Mouse (Mus musculus) retina, postnatal 1 day (tissue): ENCODE data around the gene Prm3.

ENCODE experiments used
- DNase-seq: peaks from one replicate; pipeline ENCODE4 v3.0.0-alpha.2; 2012

The Prm3 gene

DNA sequence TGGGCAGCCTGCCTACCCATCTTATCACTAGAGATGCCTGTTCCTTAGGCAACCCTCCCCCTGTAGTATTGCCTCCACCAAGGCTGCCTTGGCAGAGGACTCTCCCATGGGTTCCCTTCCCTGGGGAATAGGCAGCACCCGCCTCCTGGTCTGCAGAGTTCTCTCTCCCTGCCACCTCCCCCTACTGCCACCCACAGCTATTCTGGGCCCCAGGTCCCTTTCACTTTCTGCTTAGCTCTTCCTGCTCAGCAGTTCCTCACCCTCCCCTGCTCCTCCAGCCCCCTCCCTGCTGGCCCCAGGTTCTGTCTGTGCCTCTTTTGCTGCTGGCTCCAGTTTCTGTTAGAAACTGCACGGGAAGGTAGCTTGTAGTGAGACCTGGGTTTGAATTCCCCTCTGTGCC lies 21.1 kb downstream of the Prm3 start:
- no peak for DNase-seq

DNA sequence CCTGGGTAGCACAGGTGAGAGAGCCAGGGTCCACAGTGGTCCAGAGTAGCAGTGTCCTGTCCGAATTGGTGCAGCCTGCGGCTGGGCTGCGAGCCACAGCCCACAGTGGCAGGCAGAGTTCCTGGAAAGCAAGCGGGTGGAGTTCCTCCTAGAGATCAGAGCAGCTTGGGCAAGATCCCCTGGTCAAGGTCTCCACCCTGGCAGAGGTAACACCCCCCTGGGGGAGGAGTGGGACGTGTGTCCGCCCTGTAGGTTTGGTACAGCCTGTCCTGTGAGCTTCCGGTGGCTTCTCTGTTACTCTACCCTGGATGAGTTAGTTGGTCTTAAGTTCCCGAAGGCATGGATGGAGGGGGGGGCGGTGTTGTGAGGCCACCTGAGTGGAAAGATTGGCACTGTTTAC lies 21.9 kb downstream of the Prm3 start:
- no peak for DNase-seq

DNA sequence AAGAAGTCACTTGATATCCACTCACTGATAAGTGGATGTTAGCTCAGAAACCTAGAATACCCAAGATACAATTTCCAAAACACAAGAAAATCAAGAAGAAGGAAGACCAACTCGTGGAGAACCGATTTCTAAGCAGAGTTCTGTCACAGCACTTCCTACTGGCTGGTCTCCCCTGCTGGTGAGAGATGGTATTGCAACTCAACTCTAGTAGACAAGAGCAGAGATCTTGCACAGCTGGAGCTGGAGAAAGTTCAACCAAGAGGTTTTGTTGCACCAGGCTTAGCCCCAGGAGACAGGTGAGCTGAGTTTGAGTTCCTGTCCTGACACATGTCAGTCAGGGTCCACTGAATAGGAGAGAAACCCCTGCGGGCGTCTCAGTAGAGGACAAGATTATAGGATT lies 23.6 kb downstream of the Prm3 start:
- DNase-seq: peak; percentile 82

DNA sequence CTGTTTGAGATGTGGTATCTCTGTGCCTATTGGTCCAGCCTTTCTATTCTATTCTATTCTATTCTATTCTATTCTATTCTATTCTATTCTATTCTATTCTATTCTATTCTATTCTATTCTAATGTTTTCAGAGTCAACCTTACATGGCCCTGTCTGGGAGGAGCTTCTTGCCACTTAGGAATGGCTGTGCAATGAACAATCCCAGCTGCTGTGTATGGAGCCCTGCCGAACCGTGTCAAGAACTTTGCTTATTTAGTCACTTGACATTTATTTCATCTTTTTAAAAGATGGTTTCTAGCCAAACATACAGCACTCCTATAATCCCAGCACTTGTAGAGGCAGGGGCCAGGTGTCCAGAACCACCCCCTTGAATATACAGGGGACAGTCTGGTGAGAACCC lies 26.4 kb downstream of the Prm3 start:
- no peak for DNase-seq

DNA sequence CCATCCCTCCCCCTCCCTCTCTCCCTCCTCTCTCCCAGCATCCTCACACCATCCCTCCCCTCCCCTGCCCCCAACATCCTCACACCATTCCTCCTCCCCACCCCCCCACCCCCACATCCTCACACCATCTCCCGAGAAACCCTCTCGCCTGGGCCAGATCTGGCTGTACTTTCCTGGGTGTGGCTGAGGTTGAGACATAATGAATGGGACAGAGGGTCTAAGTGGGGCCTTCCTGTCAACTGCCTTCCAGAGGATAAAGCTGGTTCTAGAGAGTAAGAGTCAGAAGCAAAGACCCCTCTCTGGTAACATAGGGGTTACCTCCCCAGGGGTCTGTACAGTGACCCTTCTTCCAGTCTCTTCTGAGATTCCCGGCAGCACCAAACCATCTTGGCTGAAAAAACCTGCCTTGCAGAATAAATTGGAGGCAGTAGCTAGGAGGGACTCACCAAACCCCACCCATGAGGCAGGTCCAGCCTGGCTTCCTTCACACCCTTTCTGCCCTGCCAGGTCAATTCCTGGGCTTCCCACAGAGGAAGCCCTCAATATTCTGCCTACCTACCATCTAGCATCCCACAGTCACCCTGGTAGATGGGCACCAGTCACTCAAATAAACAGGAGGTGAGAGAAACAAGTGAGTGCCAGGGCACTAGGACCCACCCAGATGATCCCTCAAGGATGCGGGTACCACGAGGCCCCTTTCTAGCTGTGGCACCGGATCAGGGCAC lies 27.0 kb downstream of the Prm3 start:
- DNase-seq: no peak

DNA sequence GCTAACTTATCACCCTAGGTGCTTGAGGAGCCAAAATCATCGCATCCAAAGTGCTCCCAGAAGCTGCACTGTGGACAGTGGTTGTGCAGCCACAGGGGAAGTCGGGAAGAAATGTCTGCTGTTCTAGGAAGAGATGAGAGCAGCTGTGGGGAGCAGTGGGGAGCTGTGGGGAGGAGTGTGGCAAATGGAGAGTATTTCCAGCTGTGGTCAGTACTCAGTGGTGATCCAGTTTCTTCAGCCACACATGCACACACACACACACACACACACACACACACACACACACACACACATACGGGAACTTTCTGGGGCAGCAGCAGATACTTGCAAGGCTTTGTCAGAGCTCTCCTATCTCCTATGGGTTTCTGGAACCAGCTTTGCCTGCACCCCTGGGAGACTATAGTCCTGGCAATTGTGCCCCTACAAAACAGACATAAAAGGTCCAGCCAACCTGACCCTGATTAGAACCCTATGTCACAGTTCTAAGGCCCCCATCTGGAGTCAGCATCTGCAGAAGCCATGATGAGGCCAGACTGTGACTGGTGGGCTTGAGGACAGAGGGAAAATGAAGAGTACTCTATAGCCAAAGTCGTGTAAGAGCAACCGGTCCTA lies 28.0 kb downstream of the Prm3 start:
- DNase-seq: no peak

DNA sequence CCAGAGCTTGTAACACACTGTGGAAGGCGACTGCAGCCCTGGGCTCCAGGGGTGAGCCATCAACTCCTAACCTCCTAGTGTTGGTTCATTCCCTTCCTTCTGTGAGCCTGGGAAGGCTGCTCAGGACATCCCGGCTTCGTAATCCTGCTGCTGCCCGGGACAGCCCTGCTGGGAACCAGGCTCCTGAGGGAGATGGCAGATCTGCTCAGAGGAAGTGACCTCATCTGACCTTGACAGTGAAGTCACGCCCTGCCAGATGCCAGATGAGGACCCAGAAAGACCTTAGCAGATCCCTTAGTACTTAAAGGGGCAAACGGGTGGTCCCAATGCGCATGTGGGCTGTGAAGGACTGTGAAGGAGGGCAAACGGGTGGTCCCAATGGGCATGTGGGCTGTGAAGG lies 29.5 kb downstream of the Prm3 start:
- DNase-seq: peak; percentile 22

DNA sequence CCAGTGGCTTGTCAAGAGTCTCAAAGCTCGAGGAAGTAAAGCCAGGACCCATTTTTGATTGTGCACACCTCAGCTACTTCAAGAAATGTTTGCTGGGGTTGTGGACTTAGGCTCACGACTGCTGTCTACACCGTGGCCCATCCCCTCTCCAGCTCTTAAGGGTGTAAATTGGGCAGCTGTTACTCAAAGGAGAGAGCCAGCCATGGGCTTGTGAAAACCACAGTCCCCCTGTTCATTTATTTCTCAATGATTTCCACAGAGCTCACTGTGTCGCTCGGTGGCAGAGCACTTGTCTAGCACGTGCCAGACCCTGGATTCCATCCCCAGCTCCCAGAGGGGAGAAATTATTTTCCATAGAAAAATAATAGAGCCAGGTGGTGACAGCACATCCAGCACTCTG lies 34.5 kb downstream of the Prm3 start:
- no peak for DNase-seq

DNA sequence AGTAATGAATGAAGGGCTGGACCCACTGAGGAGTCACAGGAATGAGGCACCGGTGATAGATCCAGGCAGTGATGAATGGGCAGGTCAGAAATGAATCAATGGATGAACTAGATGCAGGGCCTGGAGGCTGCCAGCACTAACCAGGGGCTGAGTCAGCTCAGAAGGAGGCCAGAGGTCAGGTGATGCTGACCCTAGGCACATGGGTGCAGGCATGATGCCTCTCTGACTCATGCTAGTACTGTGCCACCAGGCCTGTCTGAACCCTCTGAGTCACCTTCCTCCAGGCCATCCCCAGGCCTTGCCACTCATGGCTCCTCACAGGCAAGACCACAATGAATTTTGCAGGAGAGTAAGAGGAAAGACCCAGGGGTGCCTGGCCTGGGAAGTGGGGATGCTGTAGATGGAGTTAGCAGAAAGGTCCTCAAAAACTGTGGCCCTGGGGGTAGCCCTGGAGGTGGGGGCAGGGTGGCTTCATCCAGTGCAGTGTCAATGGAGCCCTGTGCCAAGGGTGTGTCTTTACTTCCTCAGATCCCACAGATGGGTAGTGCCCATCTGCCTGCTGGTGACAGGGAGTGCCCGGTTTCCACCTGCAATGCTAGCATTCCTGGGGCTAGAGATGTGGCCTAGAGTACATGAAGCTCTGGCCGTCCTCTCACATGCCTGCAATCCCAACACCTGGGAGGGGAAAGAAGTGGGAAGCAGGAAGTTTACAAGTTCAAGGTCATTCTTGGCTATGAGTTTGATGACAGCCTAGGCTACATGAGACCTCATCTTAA lies 36.0 kb downstream of the Prm3 start:
- no peak for DNase-seq

DNA sequence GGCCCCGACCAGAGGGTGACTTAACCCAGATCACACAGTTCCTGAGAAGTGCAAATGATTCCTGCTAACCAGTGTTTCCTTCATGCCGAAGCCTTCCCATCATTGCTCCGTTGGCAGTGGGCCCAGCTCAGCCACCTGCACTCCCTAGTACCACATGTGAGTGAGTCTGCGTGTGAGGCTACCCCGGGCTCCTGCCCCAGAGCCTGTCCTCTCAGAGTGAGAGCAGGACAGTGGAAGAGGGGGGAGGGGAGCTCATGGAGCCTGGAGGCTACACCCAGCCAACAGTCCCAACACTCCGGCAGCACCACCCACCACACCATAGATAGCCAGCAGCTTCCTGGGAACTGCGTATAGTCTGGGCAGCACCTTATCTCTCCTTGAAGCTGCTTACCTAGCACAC lies 40.9 kb downstream of the Prm3 start:
- peak; percentile 48 for DNase-seq

DNA sequence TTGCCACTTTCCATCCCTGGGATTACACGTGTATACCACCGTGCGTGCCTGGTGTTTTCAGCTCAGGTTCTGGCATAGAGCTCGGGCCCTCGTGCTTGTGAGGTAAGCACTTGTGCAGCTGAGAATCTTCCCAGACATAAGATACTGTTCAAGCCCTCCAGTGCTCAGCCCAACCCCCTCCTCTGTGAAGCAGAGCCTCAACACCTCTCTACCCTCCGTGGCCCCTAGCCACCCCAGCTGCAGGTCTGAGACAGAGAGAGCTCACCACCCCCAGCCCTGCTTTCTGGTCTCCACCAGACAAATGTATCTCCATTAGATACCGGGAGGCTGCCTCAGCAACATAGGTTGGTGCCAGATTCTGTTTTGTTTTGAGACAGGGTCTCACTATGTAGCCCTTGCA lies 41.5 kb downstream of the Prm3 start:
- DNase-seq: no peak

DNA sequence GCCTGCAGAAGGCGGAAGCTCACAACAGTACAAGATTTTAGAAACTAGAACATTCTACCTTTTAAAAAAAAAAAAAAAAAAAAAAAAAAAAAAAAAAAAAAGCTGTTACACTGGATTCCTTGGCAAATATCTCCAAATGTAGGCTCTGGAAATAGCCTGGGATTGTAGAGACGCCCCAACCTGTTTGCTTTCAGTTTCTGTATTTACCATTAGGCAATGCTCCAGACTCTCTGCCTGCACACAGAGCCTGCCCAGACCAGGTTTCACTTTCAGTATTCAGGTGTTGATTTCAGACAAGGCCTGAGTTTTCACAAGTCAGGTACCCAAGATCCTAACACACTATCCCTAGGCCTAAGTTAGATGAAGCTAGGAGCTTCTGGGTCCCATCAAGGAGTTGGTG lies 49.6 kb downstream of the Prm3 start:
- no peak for DNase-seq
